Mouse (Mus musculus) thymus, postnatal 0 days (tissue): ENCODE results near the gene Tcerg1l. TPM values are rescaled to one million over a fixed set of nuclear protein-coding genes. Genes with fewer than 3 reads are reported as not detected.

Source experiments
- DNase-seq: peaks from one replicate; pipeline ENCODE4 v3.0.0-alpha.2; 2015; ENCODE audit warnings: low spot score
- polyA plus RNA-seq: library from polyadenylated mRNA; unstranded; fragments of >200 nt; fragmentation: Nextera tagmentation; extraction: Ambion mirVana; gene quantifications from 2 replicates; pipeline ENCODE4 v1.2.1, GENCODE M21; 2015

Tcerg1l gene
- 0.21 and 0.36 TPM in 2 replicates for polyA plus RNA-seq

- DNase-seq: no peak
Measured at GRCm38 (mm10) chr7:138397485-138398181, at the start of gene Tcerg1l. Gene Tcerg1l, minus strand, starts transcription at chr7:138397730.

- DNase-seq: no peak
Measured at GRCm38 (mm10) chr7:138442096-138442495, 44.6 kb upstream of the Tcerg1l start.

GRCm38 (mm10) chr7:138432541-138432940 is 35.0 kb upstream of the Tcerg1l start:
- no peak for DNase-seq

- no peak for DNase-seq
Measured at GRCm38 (mm10) chr7:138431456-138431855, 33.9 kb upstream of the Tcerg1l start.

GRCm38 (mm10) chr7:138429916-138430315 is 32.4 kb upstream of the Tcerg1l start:
- DNase-seq: no peak

GRCm38 (mm10) chr7:138428826-138429225 is 31.3 kb upstream of the Tcerg1l start:
- DNase-seq: no peak

GRCm38 (mm10) chr7:138427441-138427840 is 29.9 kb upstream of the Tcerg1l start:
- no peak for DNase-seq

- no peak for DNase-seq
Measured at GRCm38 (mm10) chr7:138413496-138413895, 16.0 kb upstream of the Tcerg1l start.

- DNase-seq: no peak
Measured at GRCm38 (mm10) chr7:138401641-138402040, 4.1 kb upstream of the Tcerg1l start.

GRCm38 (mm10) chr7:138400506-138401272 is 3.2 kb upstream of the Tcerg1l start:
- DNase-seq: no peak

- DNase-seq: no peak
Measured at GRCm38 (mm10) chr7:138398182-138398793, 758 bp upstream of the Tcerg1l start.

- DNase-seq: no peak
Measured at GRCm38 (mm10) chr7:138396863-138397484, 556 bp downstream of the Tcerg1l start.

GRCm38 (mm10) chr7:138396109-138396862 is 1.2 kb downstream of the Tcerg1l start:
- DNase-seq: no peak

GRCm38 (mm10) chr7:138389941-138390340 is 7.6 kb downstream of the Tcerg1l start:
- no peak for DNase-seq

GRCm38 (mm10) chr7:138389071-138389470 is 8.5 kb downstream of the Tcerg1l start:
- no peak for DNase-seq

- no peak for DNase-seq
Measured at GRCm38 (mm10) chr7:138379221-138379620, 18.3 kb downstream of the Tcerg1l start.

- DNase-seq: no peak
Measured at GRCm38 (mm10) chr7:138378546-138378945, 19.0 kb downstream of the Tcerg1l start.

GRCm38 (mm10) chr7:138375573-138375972 is 22.0 kb downstream of the Tcerg1l start:
- DNase-seq: no peak

GRCm38 (mm10) chr7:138374376-138374775 is 23.2 kb downstream of the Tcerg1l start:
- DNase-seq: no peak

- no peak for DNase-seq
Measured at GRCm38 (mm10) chr7:138373530-138373929, 24.0 kb downstream of the Tcerg1l start.

GRCm38 (mm10) chr7:138367570-138367969 is 30.0 kb downstream of the Tcerg1l start:
- DNase-seq: no peak
